ENCODE assay signal across 8 mouse cellular contexts in genomic region chr11:51649889-51650199, GRCm38 (mm10). TPM values are rescaled to one million over a fixed set of nuclear protein-coding genes. Genes with fewer than 3 reads are reported as not detected.
A peak's percentile ranks its signal among the peaks of the same experiment; 100 is the strongest.
DNase-seq lines count a peak whose midpoint lies in the region; ATAC-seq and TF ChIP-seq lines count a peak whose summit lies in the region.

No protein-coding gene starts in this region.

- peaks cover 29% of the 10 kb centered on the region; the same call in 1 of the 2 replicates for H3K79me2 ChIP-seq in macrophage (ENCODE audit: inconsistent target)

- no peak for ATAC-seq in hindbrain, embryonic 13.5 days (ENCODE audit: low FRiP score)
- ATAC-seq in stomach, postnatal 0 days (ENCODE audit: low FRiP score, low TSS enrichment): no peak

- peak overlapping the region; percentile 52 for H3K4me3 ChIP-seq in left cerebral cortex, adult 2 months
- H3K4me3 ChIP-seq in brown adipose tissue, adult 24 weeks (ENCODE audit: insufficient read depth, low read depth, low read length): peak overlapping the region; percentile 77
- peak overlapping the region; percentile 67 for H3K4me3 ChIP-seq in hindbrain, embryonic 13.5 days
- H3K4me3 ChIP-seq in macrophage (ENCODE audit: inconsistent target): peak overlapping the region; percentile 45
- peak overlapping the region; percentile 66 for H3K4me3 ChIP-seq in stomach, postnatal 0 days (ENCODE audit: low read depth, low read length)

- peak overlapping the region; percentile 91 for H3K4me2 ChIP-seq in hindbrain, embryonic 13.5 days
- peak overlapping the region; percentile 97 for H3K4me2 ChIP-seq in stomach, postnatal 0 days (replicated peaks; ENCODE audit: low read depth)

- peak overlapping the region; percentile 80 for H3K27ac ChIP-seq in left cerebral cortex, adult 2 months
- H3K27ac ChIP-seq in brown adipose tissue, adult 24 weeks (replicated peaks; ENCODE audit: low read depth, low read length): peak overlapping the region; percentile 93
- H3K27ac ChIP-seq in hindbrain, embryonic 13.5 days: peak overlapping the region; percentile 55; the same call in 1 of the 2 replicates
- no peak overlapping the region for H3K27ac ChIP-seq in macrophage
- peak overlapping the region; percentile 86 for H3K27ac ChIP-seq in stomach, postnatal 0 days (replicated peaks)

- no peak for TF ChIP-seq CTCF in left cerebral cortex, adult 2 months (IDR thresholded peaks at IDR 0.05)
- TF ChIP-seq CTCF in stomach, postnatal 0 days (IDR thresholded peaks at IDR 0.05; ENCODE audit: low read depth): no peak

- TF ChIP-seq EP300 in stomach, postnatal 0 days (optimal IDR thresholded peaks at IDR 0.05): no peak

- H3K9me3 ChIP-seq in hindbrain, embryonic 13.5 days: no peaks in the 10 kb centered on the region
- no peaks in the 10 kb centered on the region for H3K9me3 ChIP-seq in stomach, postnatal 0 days (ENCODE audit: control insufficient read depth, low read length)

- peaks cover 10% of the 10 kb centered on the region for H3K4me1 ChIP-seq in brown adipose tissue, adult 24 weeks (ENCODE audit: control insufficient read depth, insufficient read depth, insufficient read length, low read length)
- H3K4me1 ChIP-seq in hindbrain, embryonic 13.5 days (replicated peaks): peaks cover 46% of the 10 kb centered on the region
- peaks cover 3% of the 10 kb centered on the region; the same call in 1 of the 2 replicates for H3K4me1 ChIP-seq in stomach, postnatal 0 days (replicated peaks; ENCODE audit: control insufficient read depth, insufficient read depth)

- DNase-seq in left cerebral cortex, adult 2 months (ENCODE audit: extremely low spot score in 1 of 2, low spot score in 2 of 2): no peak
- DNase-seq in left cerebral cortex, postnatal 14 days (ENCODE audit: low spot score in 2 of 2): no peak
- DNase-seq in stomach, postnatal 0 days (ENCODE audit: low spot score): peak; percentile 47
- DNase-seq in MN1 (ENCODE audit: low spot score): no peak
- DNase-seq in gastrocnemius, postnatal 25 days: no peak

- peak overlapping the region; percentile 81 for H3K9ac ChIP-seq in hindbrain, embryonic 13.5 days
- H3K9ac ChIP-seq in stomach, postnatal 0 days (ENCODE audit: low read length): peak overlapping the region; percentile 76

- peaks cover 28% of the 10 kb centered on the region for H3K27me3 ChIP-seq in hindbrain, embryonic 13.5 days
- H3K27me3 ChIP-seq in stomach, postnatal 0 days (ENCODE audit: control insufficient read depth, insufficient read depth, low read length): no peaks in the 10 kb centered on the region

- intact Hi-C loops in left cerebral cortex, adult 2 months (cut with DNase I): loop anchor here (5.0 kb wide), 1 partner anchor 33 kb away; the partner anchor contains the start of gene Nhp2
- intact Hi-C loops in left cerebral cortex, postnatal 14 days (cut with DNase I): no loop called here

- WGBS in hindbrain, embryonic 13.5 days: 7% methylated on average over 7 of the region's 7 CpGs
- WGBS in macrophage (ENCODE audit: missing documents): 9% methylated on average over 7 of the region's 7 CpGs
- WGBS in stomach, postnatal 0 days: 6% methylated on average over 7 of the region's 7 CpGs

- H3K36me3 ChIP-seq in hindbrain, embryonic 13.5 days: peaks cover 4% of the 10 kb centered on the region; the same call in 1 of the 2 replicates
- H3K36me3 ChIP-seq in macrophage (ENCODE audit: inconsistent target): no peaks in the 10 kb centered on the region
- H3K36me3 ChIP-seq in stomach, postnatal 0 days (ENCODE audit: control insufficient read depth, insufficient read depth, low read length): no peaks in the 10 kb centered on the region; the same call in 1 of the 2 replicates

RNA-seq across cellular contexts. Expression of gene N4bp3, which starts 0.8 kb away (rescaled TPM):
- 10 to 100 TPM; 10.4 to 14.3 TPM for total RNA-seq in left cerebral cortex, adult 2 months (2021)
- 10 to 100 TPM in 1 of 2 experiments, 1 to 10 TPM in 1; 9.1 to 11.0 TPM for total RNA-seq in left cerebral cortex, postnatal 14 days (2021)
- 2.0 and 4.8 TPM in 2 replicates for polyA plus RNA-seq in brown adipose tissue, adult 24 weeks (2012; ENCODE audit: insufficient read depth, insufficient read length, missing spikeins)
- 12.9 and 14.1 TPM in 2 replicates for polyA plus RNA-seq in hindbrain, embryonic 13.5 days (2015; fragmentation: Nextera tagmentation; extraction: Ambion mirVana)
- total RNA-seq in macrophage (2018; cell fraction: chromatin; rRNA removed): 10 to 100 TPM in 5 of 26 experiments, 1 to 10 TPM in 21; 2.6 to 21.1 (median 6.6) TPM
- total RNA-seq in macrophage (2018; cell fraction: cytosol; rRNA removed): 10 to 100 TPM in 7 of 26 experiments, 1 to 10 TPM in 19; 2.5 to 18.8 (median 6.6) TPM
- total RNA-seq in macrophage (2018; cell fraction: nucleus; rRNA removed): 10 to 100 TPM in 7 of 26 experiments, 1 to 10 TPM in 19; 2.0 to 23.1 (median 7.9) TPM
- polyA plus RNA-seq in macrophage (2018): 3.9 to 13.9 TPM (median 6.3 TPM) in 3 replicates
- 16.1 and 16.8 TPM in 2 replicates for polyA plus RNA-seq in stomach, postnatal 0 days (2015; fragmentation: Nextera tagmentation; extraction: Ambion mirVana)
- 1 to 10 TPM; 2.9 to 3.8 TPM for total RNA-seq in gastrocnemius, postnatal 25 days (2021)

RNA-seq across cellular contexts. Expression of gene D930048N14Rik, which starts 0.9 kb away (rescaled TPM):
- 1 to 10 TPM; 1.8 to 1.9 TPM for total RNA-seq in left cerebral cortex, adult 2 months (2021)
- total RNA-seq in left cerebral cortex, postnatal 14 days (2021): 1 to 10 TPM in 1 of 2 experiments, under 1 TPM in 1; 0.91 to 1.1 TPM
- 0.46 and 0.52 TPM in 2 replicates for polyA plus RNA-seq in brown adipose tissue, adult 24 weeks (2012; ENCODE audit: insufficient read depth, insufficient read length, missing spikeins)
- polyA plus RNA-seq in hindbrain, embryonic 13.5 days (2015; fragmentation: Nextera tagmentation; extraction: Ambion mirVana): 0.63 and 0.83 TPM in 2 replicates
- 10 to 100 TPM in 4 of 26 experiments, 1 to 10 TPM in 21, under 1 TPM in 1; 0.81 to 19.0 (median 3.2) TPM for total RNA-seq in macrophage (2018; cell fraction: chromatin; rRNA removed)
- 1 to 10 TPM in 6 of 26 experiments, under 1 TPM in 20; 0.10 to 3.1 (median 0.49) TPM for total RNA-seq in macrophage (2018; cell fraction: cytosol; rRNA removed)
- 10 to 100 TPM in 7 of 26 experiments, 1 to 10 TPM in 19; 1.1 to 37.4 (median 5.8) TPM for total RNA-seq in macrophage (2018; cell fraction: nucleus; rRNA removed)
- polyA plus RNA-seq in macrophage (2018): 0.58 to 4.2 TPM (median 2.0 TPM) in 3 replicates
- polyA plus RNA-seq in stomach, postnatal 0 days (2015; fragmentation: Nextera tagmentation; extraction: Ambion mirVana): 2.0 and 2.3 TPM in 2 replicates
- under 1 TPM; 0.20 to 0.32 TPM for total RNA-seq in gastrocnemius, postnatal 25 days (2021)

RNA-seq across cellular contexts. Expression of gene Rmnd5b, which starts 14.1 kb away (rescaled TPM):
- 10 to 100 TPM; 56.1 to 61.9 TPM for total RNA-seq in left cerebral cortex, adult 2 months (2021)
- total RNA-seq in left cerebral cortex, postnatal 14 days (2021): 10 to 100 TPM; 52.3 to 54.6 TPM
- polyA plus RNA-seq in brown adipose tissue, adult 24 weeks (2012; ENCODE audit: insufficient read depth, insufficient read length, missing spikeins): 11.1 and 11.6 TPM in 2 replicates
- 74.8 and 77.7 TPM in 2 replicates for polyA plus RNA-seq in hindbrain, embryonic 13.5 days (2015; fragmentation: Nextera tagmentation; extraction: Ambion mirVana)
- 10 to 100 TPM in 25 of 26 experiments, 1 to 10 TPM in 1; 5.8 to 64.4 (median 26.4) TPM for total RNA-seq in macrophage (2018; cell fraction: chromatin; rRNA removed)
- 10 to 100 TPM; 12.1 to 48.9 (median 25.2) TPM for total RNA-seq in macrophage (2018; cell fraction: cytosol; rRNA removed)
- 10 to 100 TPM in 24 of 26 experiments, 1 to 10 TPM in 2; 9.5 to 48.8 (median 21.0) TPM for total RNA-seq in macrophage (2018; cell fraction: nucleus; rRNA removed)
- polyA plus RNA-seq in macrophage (2018): 15.5 to 43.6 TPM (median 25.5 TPM) in 3 replicates
- polyA plus RNA-seq in stomach, postnatal 0 days (2015; fragmentation: Nextera tagmentation; extraction: Ambion mirVana): 34.6 and 35.3 TPM in 2 replicates
- 10 to 100 TPM in 1 of 2 experiments, 1 to 10 TPM in 1; 9.3 to 12.3 TPM for total RNA-seq in gastrocnemius, postnatal 25 days (2021)

RNA-seq across cellular contexts. Expression of gene Nhp2, which starts 30.3 kb away (rescaled TPM):
- 10 to 100 TPM; 45.0 to 46.2 TPM for total RNA-seq in left cerebral cortex, adult 2 months (2021)
- 10 to 100 TPM; 46.5 to 49.4 TPM for total RNA-seq in left cerebral cortex, postnatal 14 days (2021)
- polyA plus RNA-seq in brown adipose tissue, adult 24 weeks (2012; ENCODE audit: insufficient read depth, insufficient read length, missing spikeins): 43.4 and 50.7 TPM in 2 replicates
- polyA plus RNA-seq in hindbrain, embryonic 13.5 days (2015; fragmentation: Nextera tagmentation; extraction: Ambion mirVana): 99.6 and 108 TPM in 2 replicates
- total RNA-seq in macrophage (2018; cell fraction: chromatin; rRNA removed): 10 to 100 TPM in 19 of 26 experiments, 1 to 10 TPM in 7; 6.7 to 48.1 (median 12.0) TPM
- 10 to 100 TPM; 32.4 to 68.5 (median 50.3) TPM for total RNA-seq in macrophage (2018; cell fraction: cytosol; rRNA removed)
- total RNA-seq in macrophage (2018; cell fraction: nucleus; rRNA removed): 10 to 100 TPM in 25 of 26 experiments, 1 to 10 TPM in 1; 9.7 to 57.2 (median 17.0) TPM
- polyA plus RNA-seq in macrophage (2018): 45.0 to 125 TPM (median 72.8 TPM) in 3 replicates
- polyA plus RNA-seq in stomach, postnatal 0 days (2015; fragmentation: Nextera tagmentation; extraction: Ambion mirVana): 134 and 144 TPM in 2 replicates
- total RNA-seq in gastrocnemius, postnatal 25 days (2021): 10 to 100 TPM; 19.3 to 23.6 TPM

RNA-seq across cellular contexts. Expression of gene 0610009B22Rik, which starts 38.8 kb away (rescaled TPM):
- 10 to 100 TPM; 32.4 to 35.2 TPM for total RNA-seq in left cerebral cortex, adult 2 months (2021)
- total RNA-seq in left cerebral cortex, postnatal 14 days (2021): 10 to 100 TPM; 31.3 to 31.6 TPM
- polyA plus RNA-seq in brown adipose tissue, adult 24 weeks (2012; ENCODE audit: insufficient read depth, insufficient read length, missing spikeins): 76.0 and 82.6 TPM in 2 replicates
- polyA plus RNA-seq in hindbrain, embryonic 13.5 days (2015; fragmentation: Nextera tagmentation; extraction: Ambion mirVana): 118 and 121 TPM in 2 replicates
- total RNA-seq in macrophage (2018; cell fraction: chromatin; rRNA removed): 1 to 10 TPM in 16 of 26 experiments, under 1 TPM in 1, not detected in 9; 0.90 to 5.7 (median 2.2) TPM
- 10 to 100 TPM; 15.0 to 46.2 (median 27.1) TPM for total RNA-seq in macrophage (2018; cell fraction: cytosol; rRNA removed)
- 10 to 100 TPM in 4 of 26 experiments, 1 to 10 TPM in 21, not detected in 1; 1.9 to 13.4 (median 5.8) TPM for total RNA-seq in macrophage (2018; cell fraction: nucleus; rRNA removed)
- polyA plus RNA-seq in macrophage (2018): 31.2 to 56.1 TPM (median 46.3 TPM) in 3 replicates
- polyA plus RNA-seq in stomach, postnatal 0 days (2015; fragmentation: Nextera tagmentation; extraction: Ambion mirVana): 95.2 and 103 TPM in 2 replicates
- total RNA-seq in gastrocnemius, postnatal 25 days (2021): 10 to 100 TPM; 30.6 to 31.5 TPM
